Mouse (Mus musculus): ENCODE data around the gene Ndufb10. TPM values are rescaled to one million over a fixed set of nuclear protein-coding genes. Genes with fewer than 3 reads are reported as not detected.

Ndufb10 gene
- polyA plus RNA-seq (2014; fragmentation: Nextera tagmentation; extraction: Ambion mirVana), result 191 and 217 TPM in 2 replicates

GRCm38 (mm10) chr17:24724184-24724583, at the start of gene Ndufb10:
TSS of gene Ndufb10 (minus strand) at chr17:24724478.
- WGBS, result under 1% methylated on average over 30 of the region's 30 CpGs
- peak; percentile 98 for DNase-seq (ENCODE audit: low spot score)
- peaks cover 8% of the 10 kb centered on the region for H3K36me3 ChIP-seq (replicated peaks; ENCODE audit: control insufficient read depth, insufficient read depth, low read depth, low read length)

GRCm38 (mm10) chr17:24773241-24773640, 49.0 kb upstream of the Ndufb10 start:
- H3K36me3 ChIP-seq (replicated peaks; ENCODE audit: control insufficient read depth, insufficient read depth, low read depth, low read length), result no peaks in the 10 kb centered on the region
- H3K4me1 ChIP-seq (ENCODE audit: control insufficient read depth, insufficient read depth, low read length), result no peaks in the 10 kb centered on the region
- ATAC-seq (replicated peaks; ENCODE audit: insufficient number of reproducible peaks, low FRiP score, low TSS enrichment, low read depth) (no peak), DNase-seq (ENCODE audit: low spot score) (peak; percentile 15)
- no peaks in the 10 kb centered on the region for H3K27me3 ChIP-seq (ENCODE audit: control insufficient read depth, insufficient read depth, low read length)
- H3K4me2 ChIP-seq (ENCODE audit: low read depth, low read length), result no peak overlapping the region
- H3K4me3 ChIP-seq (ENCODE audit: low read depth, low read length), result no peak overlapping the region
- H3K27ac ChIP-seq (replicated peaks; ENCODE audit: low read depth, low read length), result no peak overlapping the region
- H3K9me3 ChIP-seq (replicated peaks; ENCODE audit: control insufficient read depth, low read length), result no peaks in the 10 kb centered on the region; the same call in 1 of the 2 replicates
- WGBS, result 83% methylated on average over 5 of the region's 5 CpGs
- no peak overlapping the region for H3K9ac ChIP-seq (replicated peaks; ENCODE audit: low read length)

More at GRCm38 (mm10) chr17:24724184-24724583, at the start of gene Ndufb10:
- H3K9ac ChIP-seq (replicated peaks; ENCODE audit: low read length), result peak within 1 kb of the TSS; percentile 71
- peak within 1 kb of the TSS; percentile 60 for H3K4me3 ChIP-seq (ENCODE audit: low read depth, low read length)
- H3K27ac ChIP-seq (replicated peaks; ENCODE audit: low read depth, low read length), result peak within 1 kb of the TSS; percentile 56
- H3K9me3 ChIP-seq (replicated peaks; ENCODE audit: control insufficient read depth, low read length), result no peaks in the 10 kb centered on the region
- peak; percentile 77 for ATAC-seq (replicated peaks; ENCODE audit: insufficient number of reproducible peaks, low FRiP score, low TSS enrichment, low read depth)
- no peaks in the 10 kb centered on the region; the same call in 1 of the 2 replicates for H3K4me1 ChIP-seq (ENCODE audit: control insufficient read depth, insufficient read depth, low read length)
- H3K27me3 ChIP-seq (ENCODE audit: control insufficient read depth, insufficient read depth, low read length), result no peaks in the 10 kb centered on the region
- H3K4me2 ChIP-seq (ENCODE audit: low read depth, low read length), result peak within 1 kb of the TSS; percentile 56

GRCm38 (mm10) chr17:24769146-24769545, 44.9 kb upstream of the Ndufb10 start:
- Histone ChIP-seq H3K27me3 (ENCODE audit: control insufficient read depth, insufficient read depth, low read length) (no peaks in the 10 kb centered on the region), H3K4me1 (ENCODE audit: control insufficient read depth, insufficient read depth, low read length) (no peaks in the 10 kb centered on the region; the same call in none of the 2 replicates), H3K9ac (replicated peaks; ENCODE audit: low read length) (no peak overlapping the region), H3K9me3 (replicated peaks; ENCODE audit: control insufficient read depth, low read length) (no peaks in the 10 kb centered on the region; the same call in 1 of the 2 replicates), H3K4me3 (ENCODE audit: low read depth, low read length) (no peak overlapping the region), H3K27ac (replicated peaks; ENCODE audit: low read depth, low read length) (no peak overlapping the region), H3K36me3 (replicated peaks; ENCODE audit: control insufficient read depth, insufficient read depth, low read depth, low read length) (no peaks in the 10 kb centered on the region), H3K4me2 (ENCODE audit: low read depth, low read length) (no peak overlapping the region)
- WGBS, result 25% methylated on average over 3 of the region's 3 CpGs
- no peak for DNase-seq (ENCODE audit: low spot score)
- no peak for ATAC-seq (replicated peaks; ENCODE audit: insufficient number of reproducible peaks, low FRiP score, low TSS enrichment, low read depth)

DNA sequence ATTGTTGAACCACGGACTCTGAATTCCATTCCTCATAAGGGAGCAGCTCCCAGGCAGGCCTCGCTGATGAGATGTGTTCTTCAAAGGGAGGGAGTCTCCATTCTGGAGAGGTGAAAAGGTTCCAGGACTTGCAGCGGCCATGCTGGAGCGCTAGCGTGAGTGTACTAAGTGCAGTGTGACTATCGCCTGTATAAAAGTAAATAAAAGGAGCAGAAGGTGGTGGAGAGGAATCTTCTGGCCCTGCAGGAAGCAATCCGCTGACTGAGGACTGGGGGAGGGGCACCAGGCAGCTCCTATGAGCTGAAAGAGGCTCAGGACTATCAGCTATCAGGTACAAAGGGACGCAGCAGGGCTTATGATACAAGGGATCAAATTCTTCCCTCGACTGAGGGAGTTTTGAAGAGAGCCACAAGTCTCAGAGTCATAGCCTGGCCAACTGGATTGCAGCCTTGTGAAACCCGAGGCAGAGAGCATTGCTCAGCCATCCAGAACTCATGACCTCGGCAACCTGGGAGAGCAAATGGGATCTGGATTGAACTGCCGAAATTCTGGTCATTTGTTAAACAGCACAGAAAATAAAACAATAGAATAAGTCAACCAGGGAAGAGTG, 42.1 kb upstream of the Ndufb10 start:
- no peak for DNase-seq (ENCODE audit: low spot score)
- no peaks in the 10 kb centered on the region for H3K9me3 ChIP-seq (replicated peaks; ENCODE audit: control insufficient read depth, low read length)
- no peak overlapping the region for H3K4me3 ChIP-seq (ENCODE audit: low read depth, low read length)
- WGBS, result 22% methylated on average over 12 of the region's 12 CpGs
- no peaks in the 10 kb centered on the region for H3K27me3 ChIP-seq (ENCODE audit: control insufficient read depth, insufficient read depth, low read length)
- peaks cover 1% of the 10 kb centered on the region for H3K4me1 ChIP-seq (ENCODE audit: control insufficient read depth, insufficient read depth, low read length)
- no peak overlapping the region for H3K27ac ChIP-seq (replicated peaks; ENCODE audit: low read depth, low read length)
- no peak for ATAC-seq (replicated peaks; ENCODE audit: insufficient number of reproducible peaks, low FRiP score, low TSS enrichment, low read depth)
- H3K9ac ChIP-seq (replicated peaks; ENCODE audit: low read length), result no peak overlapping the region
- H3K4me2 ChIP-seq (ENCODE audit: low read depth, low read length), result no peak overlapping the region
- no peaks in the 10 kb centered on the region for H3K36me3 ChIP-seq (replicated peaks; ENCODE audit: control insufficient read depth, insufficient read depth, low read depth, low read length)

GRCm38 (mm10) chr17:24765016-24765905, 41.0 kb upstream of the Ndufb10 start:
- Histone ChIP-seq H3K9me3 (replicated peaks; ENCODE audit: control insufficient read depth, low read length) (no peaks in the 10 kb centered on the region), H3K27me3 (ENCODE audit: control insufficient read depth, insufficient read depth, low read length) (no peaks in the 10 kb centered on the region), H3K27ac (replicated peaks; ENCODE audit: low read depth, low read length) (peak overlapping the region; percentile 47), H3K4me2 (ENCODE audit: low read depth, low read length) (no peak overlapping the region; the same call in 1 of the 2 replicates), H3K4me3 (ENCODE audit: low read depth, low read length) (no peak overlapping the region), H3K4me1 (ENCODE audit: control insufficient read depth, insufficient read depth, low read length) (peaks cover 3% of the 10 kb centered on the region), H3K9ac (replicated peaks; ENCODE audit: low read length) (peak overlapping the region; percentile 39), H3K36me3 (replicated peaks; ENCODE audit: control insufficient read depth, insufficient read depth, low read depth, low read length) (no peaks in the 10 kb centered on the region)
- ATAC-seq (replicated peaks; ENCODE audit: insufficient number of reproducible peaks, low FRiP score, low TSS enrichment, low read depth), result peak; percentile 56; the same call in 1 of the 2 replicates
- peak; percentile 55 for DNase-seq (ENCODE audit: low spot score)
- 37% methylated on average over 22 of the region's 22 CpGs for WGBS

GRCm38 (mm10) chr17:24761121-24761520, 36.8 kb upstream of the Ndufb10 start:
- WGBS, result 32% methylated on average over 5 of the region's 5 CpGs
- H3K4me3 ChIP-seq (ENCODE audit: low read depth, low read length), result no peak overlapping the region
- H3K4me2 ChIP-seq (ENCODE audit: low read depth, low read length), result no peak overlapping the region
- ATAC-seq (replicated peaks; ENCODE audit: insufficient number of reproducible peaks, low FRiP score, low TSS enrichment, low read depth) (no peak), DNase-seq (ENCODE audit: low spot score) (peak; percentile 48)
- H3K9me3 ChIP-seq (replicated peaks; ENCODE audit: control insufficient read depth, low read length), result no peaks in the 10 kb centered on the region
- peaks cover 3% of the 10 kb centered on the region for H3K4me1 ChIP-seq (ENCODE audit: control insufficient read depth, insufficient read depth, low read length)
- H3K9ac ChIP-seq (replicated peaks; ENCODE audit: low read length), result no peak overlapping the region
- H3K27me3 ChIP-seq (ENCODE audit: control insufficient read depth, insufficient read depth, low read length), result no peaks in the 10 kb centered on the region
- no peak overlapping the region for H3K27ac ChIP-seq (replicated peaks; ENCODE audit: low read depth, low read length)
- no peaks in the 10 kb centered on the region for H3K36me3 ChIP-seq (replicated peaks; ENCODE audit: control insufficient read depth, insufficient read depth, low read depth, low read length)

GRCm38 (mm10) chr17:24757394-24757793, 33.1 kb upstream of the Ndufb10 start:
- WGBS, result 53% methylated on average over 1 of the region's 1 CpGs
- Histone ChIP-seq H3K27me3 (ENCODE audit: control insufficient read depth, insufficient read depth, low read length) (peaks cover 24% of the 10 kb centered on the region), H3K9me3 (replicated peaks; ENCODE audit: control insufficient read depth, low read length) (no peaks in the 10 kb centered on the region), H3K36me3 (replicated peaks; ENCODE audit: control insufficient read depth, insufficient read depth, low read depth, low read length) (no peaks in the 10 kb centered on the region), H3K4me3 (ENCODE audit: low read depth, low read length) (no peak overlapping the region), H3K27ac (replicated peaks; ENCODE audit: low read depth, low read length) (no peak overlapping the region), H3K4me2 (ENCODE audit: low read depth, low read length) (no peak overlapping the region), H3K9ac (replicated peaks; ENCODE audit: low read length) (no peak overlapping the region), H3K4me1 (ENCODE audit: control insufficient read depth, insufficient read depth, low read length) (peaks cover 6% of the 10 kb centered on the region)
- DNase-seq (ENCODE audit: low spot score) (no peak), ATAC-seq (replicated peaks; ENCODE audit: insufficient number of reproducible peaks, low FRiP score, low TSS enrichment, low read depth) (no peak)
